Mouse (Mus musculus) small intestine, adult 2 months (tissue): ENCODE data around the gene Asb1.

Experiments used
- CTCF ChIP-seq: fragments of 200-500 bp; IDR thresholded peaks from 2 replicates; pipeline ENCODE4 v1.5.1; 2012; ENCODE audit warnings: low read depth, mild to moderate bottlenecking, control low read depth, inconsistent platforms, low read length, moderate library complexity, mixed read lengths; ENCODE audit not compliant: insufficient replicate concordance, insufficient read length; ENCODE audit errors: extremely low read depth
- POLR2A ChIP-seq: fragments of 200-500 bp; IDR thresholded peaks from 2 replicates; pipeline ENCODE4 v1.6.1; 2012; ENCODE audit warnings: low read depth, mild to moderate bottlenecking, control low read depth, inconsistent platforms, low read length, moderate library complexity

DNA sequence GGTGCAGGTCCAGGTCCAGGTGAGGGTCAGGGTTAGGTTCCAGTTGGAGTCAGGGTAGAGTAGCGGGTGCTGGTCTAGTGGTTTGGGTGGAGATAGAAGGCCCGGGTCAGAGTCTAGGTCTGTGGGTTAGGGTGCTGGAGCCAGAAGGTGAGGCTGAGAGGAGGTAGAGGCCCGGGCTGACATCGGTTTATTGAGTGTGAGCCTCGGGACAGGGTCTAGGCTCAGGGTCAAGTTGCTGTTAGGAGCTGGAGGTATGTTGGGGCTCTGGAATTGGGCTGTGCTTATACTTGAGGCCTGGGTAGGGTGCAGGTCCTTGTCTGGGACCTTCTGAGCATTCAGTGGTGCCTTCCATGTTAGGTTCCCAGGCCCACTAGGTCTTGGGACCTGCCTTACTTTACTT, 45.0 kb upstream of the Asb1 start:
- TF ChIP-seq CTCF (no peak), POLR2A (no peak)
